Mouse (Mus musculus): ENCODE measurements around the gene Ift88. TPM values are rescaled to one million over a fixed set of nuclear protein-coding genes. Genes with fewer than 3 reads are reported as not detected.
A peak's percentile ranks its signal among the peaks of the same experiment; 100 is the strongest.

The Ift88 gene
- polyA plus RNA-seq, 2 experiments = 1.6 TPM

GRCm38 (mm10) chr14:57407039-57407987, 16.5 kb upstream of the Ift88 start:
- Histone ChIP-seq H3K27me3 (ENCODE audit: control insufficient read depth, insufficient read depth, low read length) (no peaks in the 10 kb centered on the region), H3K4me1 (replicated peaks; ENCODE audit: control insufficient read depth in 2 of 2, insufficient read depth in 2 of 2, low read length in 1 of 2) (peaks cover 3 to 8% of the 10 kb centered on the region in 2 experiments; a peak in 2 of 4 replicates), H3K4me2 (ENCODE audit: low read depth) (no peak overlapping the region), H3K4me3 (ENCODE audit: insufficient read depth in 1 of 2, low read depth in 2 of 2, low read length in 2 of 2) (no peak overlapping the region), H3K9me3 (ENCODE audit: control insufficient read depth, low read length) (no peaks in the 10 kb centered on the region), H3K27ac (no peak overlapping the region), H3K36me3 (replicated peaks; ENCODE audit: control insufficient read depth, insufficient read depth, low read depth) (no peaks in the 10 kb centered on the region), H3K9ac (replicated peaks) (no peak overlapping the region)
- ATAC-seq (ENCODE audit: insufficient read depth) = peak; percentile 47; the same call in 1 of the 2 replicates
- peak; percentile 59 for TF ChIP-seq CTCF (IDR thresholded peaks at IDR 0.05; ENCODE audit: low read depth)
- no peak for TF ChIP-seq EP300 (IDR thresholded peaks at IDR 0.05; ENCODE audit: low read depth)
- peak in 1 of 3 experiments; percentile 27 for DNase-seq (ENCODE audit: low read depth in 3 of 3, low spot score in 3 of 3)
- 16% methylated on average over 12 of the region's 12 CpGs for WGBS (ENCODE audit: insufficient replicate concordance)

DNA sequence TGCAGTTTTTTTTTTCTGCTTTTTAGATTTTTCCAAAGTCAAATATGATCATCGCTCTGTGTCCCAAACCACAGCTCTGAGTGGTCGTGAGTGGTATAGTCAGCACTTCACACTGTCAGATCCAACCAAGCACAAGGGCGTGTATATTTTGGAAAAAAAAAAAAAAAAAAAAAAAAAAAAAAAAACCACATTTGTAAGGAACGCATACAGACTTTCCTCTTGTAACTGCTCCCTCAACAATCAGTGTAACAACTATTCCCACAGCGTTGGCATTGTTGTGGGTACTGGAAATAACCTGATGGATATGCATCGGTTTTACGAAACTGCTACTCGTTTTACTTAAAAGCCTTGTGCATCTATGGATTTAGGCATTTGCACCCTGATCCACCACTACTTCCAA, 15.8 kb upstream of the Ift88 start:
- Histone ChIP-seq H3K27ac (no peak overlapping the region), H3K36me3 (replicated peaks; ENCODE audit: control insufficient read depth, insufficient read depth, low read depth) (no peaks in the 10 kb centered on the region), H3K27me3 (ENCODE audit: control insufficient read depth, insufficient read depth, low read length) (no peaks in the 10 kb centered on the region), H3K4me3 (ENCODE audit: insufficient read depth in 1 of 2, low read depth in 2 of 2, low read length in 2 of 2) (no peak overlapping the region), H3K4me2 (ENCODE audit: low read depth) (no peak overlapping the region), H3K4me1 (replicated peaks; ENCODE audit: control insufficient read depth in 2 of 2, insufficient read depth in 2 of 2, low read length in 1 of 2) (peaks cover 0 to 5% of the 10 kb centered on the region in 2 experiments; a peak in 1 of 4 replicates), H3K9ac (replicated peaks) (no peak overlapping the region), H3K9me3 (ENCODE audit: control insufficient read depth, low read length) (no peaks in the 10 kb centered on the region)
- no peak for DNase-seq (ENCODE audit: low read depth in 3 of 3, low spot score in 3 of 3)
- WGBS (ENCODE audit: insufficient replicate concordance) = 66% methylated on average over 8 of the region's 8 CpGs
- no peak for ATAC-seq (ENCODE audit: insufficient read depth)
- no peak for TF ChIP-seq CTCF (IDR thresholded peaks at IDR 0.05; ENCODE audit: low read depth)
- no peak for TF ChIP-seq EP300 (IDR thresholded peaks at IDR 0.05; ENCODE audit: low read depth)

- H3K36me3 ChIP-seq (replicated peaks; ENCODE audit: control insufficient read depth, insufficient read depth, low read depth) = no peaks in the 10 kb centered on the region
- H3K4me1 ChIP-seq (replicated peaks; ENCODE audit: control insufficient read depth in 2 of 2, insufficient read depth in 2 of 2, low read length in 1 of 2) = peaks cover 0 to 3% of the 10 kb centered on the region in 2 experiments; a peak in 1 of 4 replicates
- H3K9me3 ChIP-seq (ENCODE audit: control insufficient read depth, low read length) = no peaks in the 10 kb centered on the region
- no peak overlapping the region for H3K4me2 ChIP-seq (ENCODE audit: low read depth)
- ATAC-seq (ENCODE audit: insufficient read depth) = no peak
- no peaks in the 10 kb centered on the region for H3K27me3 ChIP-seq (ENCODE audit: control insufficient read depth, insufficient read depth, low read length)
- no peak overlapping the region for H3K4me3 ChIP-seq (ENCODE audit: insufficient read depth in 1 of 2, low read depth in 2 of 2, low read length in 2 of 2)
- no peak for DNase-seq (ENCODE audit: low read depth in 3 of 3, low spot score in 3 of 3)
- WGBS (ENCODE audit: insufficient replicate concordance) = 24% methylated on average over 6 of the region's 6 CpGs
- H3K9ac ChIP-seq (replicated peaks) = no peak overlapping the region
- no peak overlapping the region for H3K27ac ChIP-seq
- TF ChIP-seq EP300 (IDR thresholded peaks at IDR 0.05; ENCODE audit: low read depth) (no peak), CTCF (IDR thresholded peaks at IDR 0.05; ENCODE audit: low read depth) (no peak)
Measured at GRCm38 (mm10) chr14:57409106-57409505, 14.8 kb upstream of the Ift88 start.

- Histone ChIP-seq H3K9ac (replicated peaks) (no peak overlapping the region), H3K9me3 (ENCODE audit: control insufficient read depth, low read length) (no peaks in the 10 kb centered on the region), H3K27ac (no peak overlapping the region), H3K4me2 (ENCODE audit: low read depth) (no peak overlapping the region), H3K27me3 (ENCODE audit: control insufficient read depth, insufficient read depth, low read length) (no peaks in the 10 kb centered on the region), H3K36me3 (replicated peaks; ENCODE audit: control insufficient read depth, insufficient read depth, low read depth) (no peaks in the 10 kb centered on the region), H3K4me1 (replicated peaks; ENCODE audit: control insufficient read depth in 2 of 2, insufficient read depth in 2 of 2, low read length in 1 of 2) (peaks cover 0 to 3% of the 10 kb centered on the region in 2 experiments; a peak in 1 of 4 replicates), H3K4me3 (ENCODE audit: insufficient read depth in 1 of 2, low read depth in 2 of 2, low read length in 2 of 2) (no peak overlapping the region)
- no peak for ATAC-seq (ENCODE audit: insufficient read depth)
- TF ChIP-seq EP300 (IDR thresholded peaks at IDR 0.05; ENCODE audit: low read depth) (no peak), CTCF (IDR thresholded peaks at IDR 0.05; ENCODE audit: low read depth) (no peak)
- DNase-seq (ENCODE audit: low read depth in 3 of 3, low spot score in 3 of 3) = no peak
- WGBS (ENCODE audit: insufficient replicate concordance) = 61% methylated on average over 7 of the region's 7 CpGs
Measured at GRCm38 (mm10) chr14:57412166-57412565, 11.7 kb upstream of the Ift88 start.

DNA sequence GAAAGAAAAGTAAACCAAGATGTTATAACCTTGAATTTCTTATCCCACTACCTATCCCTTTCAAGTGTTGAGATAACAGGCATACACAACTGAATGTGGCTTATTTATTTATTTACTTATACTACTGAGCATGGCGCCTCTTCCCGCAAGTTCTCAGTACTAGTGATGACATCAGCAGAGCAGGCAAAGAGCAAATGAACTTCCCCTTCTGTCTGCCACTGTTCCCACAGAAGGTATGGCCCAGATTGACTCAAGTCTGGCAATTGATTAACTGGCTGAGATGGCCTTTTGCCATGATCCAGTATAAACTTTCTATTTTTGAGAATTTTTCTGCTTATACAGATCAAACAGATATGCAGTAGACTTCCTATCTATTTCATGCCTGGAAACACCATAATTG, 6.7 kb upstream of the Ift88 start:
- no peak overlapping the region for H3K4me2 ChIP-seq (ENCODE audit: low read depth)

More for the DNA sequence above, 6.7 kb upstream of the Ift88 start:
- H3K36me3 ChIP-seq (replicated peaks; ENCODE audit: control insufficient read depth, insufficient read depth, low read depth) = no peaks in the 10 kb centered on the region
- no peak for DNase-seq (ENCODE audit: low read depth in 3 of 3, low spot score in 3 of 3)
- 65% methylated on average over 2 of the region's 2 CpGs for WGBS (ENCODE audit: insufficient replicate concordance)
- ATAC-seq (ENCODE audit: insufficient read depth) = no peak
- no peaks in the 10 kb centered on the region for H3K9me3 ChIP-seq (ENCODE audit: control insufficient read depth, low read length)
- no peaks in the 10 kb centered on the region for H3K4me1 ChIP-seq (replicated peaks; ENCODE audit: control insufficient read depth in 2 of 2, insufficient read depth in 2 of 2, low read length in 1 of 2)
- no peak overlapping the region for H3K27ac ChIP-seq
- no peak overlapping the region for H3K9ac ChIP-seq (replicated peaks)
- no peak for TF ChIP-seq EP300 (IDR thresholded peaks at IDR 0.05; ENCODE audit: low read depth)
- TF ChIP-seq CTCF (IDR thresholded peaks at IDR 0.05; ENCODE audit: low read depth) = no peak
- H3K4me3 ChIP-seq (ENCODE audit: insufficient read depth in 1 of 2, low read depth in 2 of 2, low read length in 2 of 2) = no peak overlapping the region
- no peaks in the 10 kb centered on the region for H3K27me3 ChIP-seq (ENCODE audit: control insufficient read depth, insufficient read depth, low read length)
